Mouse (Mus musculus) G1E (cell line): ENCODE measurements around the gene Sarm1.

Source experiments
- CTCF ChIP-seq: IDR thresholded peaks from 2 replicates; pipeline ENCODE4 v1.5.1; 2012; ENCODE audit warnings: low read depth, low read length, inconsistent platforms, mixed read lengths
- GATA1 ChIP-seq: IDR thresholded peaks from 2 replicates; pipeline ENCODE4 v1.6.1; 2012; ENCODE audit warnings: borderline replicate concordance, low read length, inconsistent platforms, mixed read lengths
- POLR2AphosphoS5 ChIP-seq: IDR thresholded peaks from 2 replicates; pipeline ENCODE4 v1.6.1; 2012; ENCODE audit warnings: low read depth, low read length, inconsistent platforms; ENCODE audit not compliant: insufficient replicate concordance

GRCm38 (mm10) chr11:78425572-78425971 is 72.0 kb downstream of the Sarm1 start:
- no peak for TF ChIP-seq CTCF
- no peak for TF ChIP-seq POLR2AphosphoS5
- TF ChIP-seq GATA1, result no peak
